Mouse (Mus musculus): ENCODE measurements at regions not wholly inside any gene's neighbourhood (a gene's known extent, or its start where the extent isn't known, plus 50 kb on each side); places are given as distances from the start of the nearest gene placed in this dataset.

GRCm38 (mm10) chr9:115775112-115775511 is 134.1 kb upstream of the Gadl1 start:
- TF ChIP-seq POLR2A (IDR thresholded peaks at IDR 0.05; ENCODE audit: insufficient read length, low read depth): no peak
- no peak for TF ChIP-seq USF1 (IDR thresholded peaks at IDR 0.05; ENCODE audit: low read depth)
- TF ChIP-seq MYOD1 (IDR thresholded peaks at IDR 0.05; ENCODE audit: control insufficient read depth in 1 of 3, insufficient read length in 2 of 3, low read depth in 2 of 3): peak in 1 of 3 experiments; percentile 20

Measured in myocyte (in vitro differentiated cells).